Mouse (Mus musculus) midbrain, embryonic 16.5 days (tissue): ENCODE data around the gene Ypel3. TPM values are rescaled to one million over a fixed set of nuclear protein-coding genes. Genes with fewer than 3 reads are reported as not detected.
A peak's percentile ranks its signal among the peaks of the same experiment; 100 is the strongest.
"Not testable (repeated sequence)": the region's sequence is repeated elsewhere in the genome, so short reads cannot be mapped to it uniquely, and the experiment has no call there.

ENCODE experiments used
- ATAC-seq: fragments of 200-750 bp; cut with Nextera tagmentation; 2 replicates; pipeline ENCODE4 v1.8.0; 2017; ENCODE audit warnings: moderate TSS enrichment
- H3K27ac ChIP-seq: fragments of 300-500 bp; sonication (generic); 2 replicates; pipeline ENCODE4 v1.5.1; 2014; ENCODE audit warnings: mild to moderate bottlenecking, low read length, mixed read lengths
- H3K27me3 ChIP-seq: fragments of 300-500 bp; sonication (generic); 2 replicates; pipeline ENCODE4 v1.6.1; 2014; ENCODE audit warnings: low read depth, low read length, mixed read lengths; ENCODE audit not compliant: control insufficient read depth, insufficient read depth
- H3K36me3 ChIP-seq: fragments of 300-500 bp; sonication (generic); 2 replicates; pipeline ENCODE4 v1.6.1; 2014; ENCODE audit warnings: mild to moderate bottlenecking, low read length, moderate library complexity, mixed read lengths; ENCODE audit not compliant: control insufficient read depth, insufficient read depth
- H3K4me1 ChIP-seq: fragments of 300-500 bp; sonication (generic); 2 replicates; pipeline ENCODE4 v1.6.1; 2014; ENCODE audit warnings: mild to moderate bottlenecking, low read length, mixed read lengths; ENCODE audit not compliant: control insufficient read depth, insufficient read depth
- H3K4me2 ChIP-seq: fragments of 300-500 bp; sonication (generic); 2 replicates; pipeline ENCODE4 v1.6.1; 2014; ENCODE audit warnings: mild to moderate bottlenecking, low read length, mixed read lengths
- H3K4me3 ChIP-seq: fragments of 300-500 bp; sonication (generic); 2 replicates; pipeline ENCODE4 v1.5.1; 2014; ENCODE audit warnings: low read depth, mild to moderate bottlenecking, low read length, moderate library complexity, mixed read lengths
- H3K9ac ChIP-seq: fragments of 300-500 bp; sonication (generic); 2 replicates; pipeline ENCODE4 v1.6.1; 2014; ENCODE audit warnings: low read depth, low read length, mixed read lengths
- H3K9me3 ChIP-seq: fragments of 300-500 bp; sonication (generic); replicated peaks from 2 replicates; pipeline ENCODE4 v1.6.1; 2014; ENCODE audit warnings: mild to moderate bottlenecking, low read length, mixed read lengths; ENCODE audit not compliant: control insufficient read depth, poor library complexity, severe bottlenecking
- WGBS: fragments of 180-500 bp; shearing (Covaris S2); extraction: QIAGEN DNeasy Blood & Tissue Kit; methylation state at CpG from one replicate; pipeline ENCODE4 v1.1.7; 2014; 5-methylcytosine and 5-hydroxymethylcytosine counted together
- polyA plus RNA-seq: library from polyadenylated mRNA; unstranded; fragments of >200 nt; fragmentation: Nextera tagmentation; extraction: Ambion mirVana; gene quantifications from 2 replicates; pipeline ENCODE4 v1.2.1, GENCODE M21; 2015

The Ypel3 gene
- 162 and 191 TPM in 2 replicates for polyA plus RNA-seq

- Histone ChIP-seq H3K4me3 (peak within 1 kb of the TSS; percentile 90), H3K9ac (peak within 1 kb of the TSS; percentile 96), H3K36me3 (no peaks in the 10 kb centered on the region), H3K4me1 (peaks cover 32% of the 10 kb centered on the region), H3K9me3 (no peaks in the 10 kb centered on the region), H3K27me3 (no peaks in the 10 kb centered on the region), H3K27ac (peak within 1 kb of the TSS; percentile 91), H3K4me2 (peak within 1 kb of the TSS; percentile 95)
- whole genome bisulfite sequencing = under 1% methylated on average over 33 of the region's 37 CpGs
- ATAC-seq = peak; percentile 86
Observed at GRCm38 (mm10) chr7:126776598-126777057, at the start of gene Ypel3. Gene Ypel3 (plus strand): TSS chr7:126776955.

- not testable (repeated sequence) for H3K27me3 ChIP-seq, H3K4me1 ChIP-seq, ATAC-seq, H3K4me2 ChIP-seq, H3K4me3 ChIP-seq, H3K9me3 ChIP-seq, H3K27ac ChIP-seq, H3K9ac ChIP-seq, H3K36me3 ChIP-seq
- WGBS = 86% methylated on average over 4 of the region's 4 CpGs
Observed at GRCm38 (mm10) chr7:126730256-126730789, 46.4 kb upstream of the Ypel3 start.

GRCm38 (mm10) chr7:126736122-126736521 lies 40.6 kb upstream of the Ypel3 start:
- Histone ChIP-seq H3K4me3 (no peak overlapping the region), H3K27me3 (no peaks in the 10 kb centered on the region), H3K9ac (no peak overlapping the region), H3K36me3 (no peaks in the 10 kb centered on the region), H3K4me2 (no peak overlapping the region), H3K27ac (no peak overlapping the region), H3K9me3 (no peaks in the 10 kb centered on the region), H3K4me1 (no peaks in the 10 kb centered on the region)
- ATAC-seq = no peak
- WGBS = 82% methylated on average over 8 of the region's 8 CpGs

GRCm38 (mm10) chr7:126739551-126739950 lies 37.2 kb upstream of the Ypel3 start:
- Histone ChIP-seq H3K4me1 (no peaks in the 10 kb centered on the region), H3K4me2 (no peak overlapping the region), H3K9ac (no peak overlapping the region), H3K27ac (no peak overlapping the region), H3K4me3 (no peak overlapping the region), H3K36me3 (no peaks in the 10 kb centered on the region), H3K27me3 (no peaks in the 10 kb centered on the region), H3K9me3 (no peaks in the 10 kb centered on the region)
- no peak for ATAC-seq
- 83% methylated on average over 17 of the region's 17 CpGs for WGBS

- no peak for ATAC-seq
- Histone ChIP-seq H3K36me3 (no peaks in the 10 kb centered on the region), H3K4me3 (no peak overlapping the region), H3K27me3 (no peaks in the 10 kb centered on the region), H3K27ac (no peak overlapping the region), H3K4me2 (no peak overlapping the region), H3K9ac (no peak overlapping the region), H3K4me1 (no peaks in the 10 kb centered on the region), H3K9me3 (no peaks in the 10 kb centered on the region)
- 66% methylated on average over 13 of the region's 13 CpGs for WGBS
Observed at GRCm38 (mm10) chr7:126740132-126740735, 36.5 kb upstream of the Ypel3 start.

GRCm38 (mm10) chr7:126740977-126741376 lies 35.8 kb upstream of the Ypel3 start:
- Histone ChIP-seq H3K4me2 (no peak overlapping the region), H3K9ac (no peak overlapping the region), H3K4me3 (no peak overlapping the region), H3K4me1 (no peaks in the 10 kb centered on the region), H3K9me3 (no peaks in the 10 kb centered on the region), H3K36me3 (no peaks in the 10 kb centered on the region), H3K27me3 (no peaks in the 10 kb centered on the region), H3K27ac (no peak overlapping the region)
- no peak for ATAC-seq
- 86% methylated on average over 5 of the region's 5 CpGs for WGBS

- ATAC-seq = no peak
- WGBS = 81% methylated on average over 5 of the region's 5 CpGs
- Histone ChIP-seq H3K27me3 (no peaks in the 10 kb centered on the region), H3K4me1 (no peaks in the 10 kb centered on the region), H3K27ac (no peak overlapping the region), H3K36me3 (no peaks in the 10 kb centered on the region), H3K4me2 (no peak overlapping the region), H3K9ac (no peak overlapping the region), H3K9me3 (no peaks in the 10 kb centered on the region), H3K4me3 (no peak overlapping the region)
Observed at GRCm38 (mm10) chr7:126741452-126741851, 35.3 kb upstream of the Ypel3 start.

- WGBS = 93% methylated on average over 13 of the region's 13 CpGs
- no peak overlapping the region for H3K27ac ChIP-seq
- H3K27me3 ChIP-seq = no peaks in the 10 kb centered on the region
- H3K9me3 ChIP-seq = no peaks in the 10 kb centered on the region
- no peak overlapping the region for H3K9ac ChIP-seq
- H3K4me2 ChIP-seq = no peak overlapping the region
- H3K36me3 ChIP-seq = no peaks in the 10 kb centered on the region
- H3K4me1 ChIP-seq = no peaks in the 10 kb centered on the region
- ATAC-seq = no peak
- no peak overlapping the region for H3K4me3 ChIP-seq
Observed at GRCm38 (mm10) chr7:126741964-126742482, 34.7 kb upstream of the Ypel3 start.

GRCm38 (mm10) chr7:126746066-126746465 lies 30.7 kb upstream of the Ypel3 start:
- Histone ChIP-seq H3K9ac (no peak overlapping the region), H3K27ac (no peak overlapping the region), H3K4me3 (no peak overlapping the region), H3K4me2 (no peak overlapping the region), H3K4me1 (no peaks in the 10 kb centered on the region), H3K27me3 (no peaks in the 10 kb centered on the region), H3K36me3 (no peaks in the 10 kb centered on the region), H3K9me3 (no peaks in the 10 kb centered on the region)
- WGBS = 88% methylated on average over 12 of the region's 12 CpGs
- ATAC-seq = no peak
